Mouse (Mus musculus) gastrocnemius, postnatal 14 days (tissue): ENCODE measurements around the gene Gm44805. TPM values are rescaled to one million over a fixed set of nuclear protein-coding genes. Genes with fewer than 3 reads are reported as not detected.

Experiments used
- DNase-seq: peaks from one replicate; pipeline ENCODE4 v3.0.0; 2021; ENCODE audit warnings: mixed read lengths
- intact Hi-C: fragments of 180-260 bp; cut with DNase I; formaldehyde crosslinking; loops from one replicate; pipeline ENCODE4 v1.15.1; 2025; ENCODE audit warnings: low total_unique reads
- total RNA-seq, 2 experiments: library from RNA; stranded (reverse); gene quantifications; 2 replicates each; pipeline ENCODE4 v1.2.3; 2021

Gm44805 gene
- total RNA-seq, 2 experiments from 2014 or later: not detected

GRCm38 (mm10) chr7:19635074-19635827 is 46.0 kb downstream of the Gm44805 start:
- no peak for DNase-seq
- intact Hi-C loops: no loop called here

DNA sequence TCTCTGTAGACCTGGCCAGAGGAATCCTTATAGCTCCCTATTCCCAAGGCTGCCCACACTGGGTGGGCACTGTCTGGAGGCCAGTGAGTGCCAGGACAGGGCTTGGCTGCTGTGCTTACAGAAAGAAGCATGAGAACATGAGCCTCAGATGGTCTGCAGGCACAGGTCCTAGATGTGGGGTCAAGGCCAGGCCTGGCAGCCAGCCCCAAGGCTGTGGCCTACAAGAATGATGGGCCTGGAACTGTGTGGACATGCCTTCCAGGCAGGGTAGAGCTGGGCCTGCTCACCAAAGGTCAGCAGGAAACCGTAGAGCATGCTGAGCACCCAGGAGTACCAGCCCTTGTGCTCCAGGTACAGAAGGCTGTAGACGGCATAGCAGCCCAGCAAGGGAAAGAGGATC is 46.6 kb downstream of the Gm44805 start:
- peak; percentile 47 for DNase-seq
- intact Hi-C loops: no loop called here

GRCm38 (mm10) chr7:19633855-19634254 is 47.4 kb downstream of the Gm44805 start:
- DNase-seq: no peak
- intact Hi-C loops: no loop called here

GRCm38 (mm10) chr7:19633197-19633596 is 48.0 kb downstream of the Gm44805 start:
- intact Hi-C loops: no loop called here
- no peak for DNase-seq

GRCm38 (mm10) chr7:19632720-19633119 is 48.5 kb downstream of the Gm44805 start:
- intact Hi-C loops: no loop called here

DNA sequence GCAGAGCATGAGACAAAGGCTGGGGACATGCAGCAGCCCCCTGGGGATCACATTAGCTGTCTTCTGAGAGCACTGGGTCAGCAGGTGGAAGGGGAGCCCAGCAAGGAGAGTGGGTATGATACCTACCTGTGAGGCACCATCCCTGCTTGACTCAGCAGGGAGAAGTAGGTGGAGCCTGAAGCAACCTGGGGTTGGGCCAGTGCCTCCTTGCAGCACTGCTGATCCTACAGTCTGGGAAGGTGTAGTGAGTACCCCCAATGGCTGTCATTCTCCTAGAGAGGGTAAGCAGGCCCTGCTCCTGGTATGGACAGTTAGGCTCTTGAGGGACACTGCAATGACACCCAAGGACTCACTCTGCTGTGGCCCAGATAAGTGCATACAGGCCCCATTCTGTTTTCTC is 48.9 kb downstream of the Gm44805 start:
- intact Hi-C loops: no loop called here
- no peak for DNase-seq

More at GRCm38 (mm10) chr7:19632720-19633119, 48.5 kb downstream of the Gm44805 start:
- no peak for DNase-seq

GRCm38 (mm10) chr7:19629361-19629734 is 51.9 kb downstream of the Gm44805 start, which contains the start of gene Relb:
Gene Relb, minus strand, starts transcription at chr7:19629438.
- intact Hi-C loops: no loop called here
- DNase-seq: peak; percentile 94

GRCm38 (mm10) chr7:19628536-19629360 is 52.5 kb downstream of the Gm44805 start:
- peak; percentile 93 for DNase-seq
- intact Hi-C loops: no loop called here

DNA sequence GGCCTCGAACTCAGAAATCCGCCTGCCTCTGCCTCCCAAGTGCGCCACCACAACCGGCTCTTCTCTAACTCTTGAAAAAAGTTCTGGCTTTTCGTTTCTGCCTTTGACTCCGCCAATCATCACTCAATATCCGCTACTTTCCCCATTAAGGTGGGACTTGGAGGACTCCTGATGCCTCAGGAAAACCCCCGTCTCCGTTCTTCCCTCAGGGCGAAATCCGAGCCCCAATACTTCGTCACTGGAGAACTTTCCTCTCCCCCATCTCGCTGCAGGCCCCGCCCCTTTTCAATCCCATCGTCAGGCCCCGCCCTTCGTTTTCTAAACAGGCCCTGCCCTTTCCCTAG is 53.1 kb downstream of the Gm44805 start:
- no peak for DNase-seq
- intact Hi-C loops: no loop called here

GRCm38 (mm10) chr7:19627721-19628120 is 53.5 kb downstream of the Gm44805 start:
- intact Hi-C loops: no loop called here

GRCm38 (mm10) chr7:19623433-19623832 is 57.8 kb downstream of the Gm44805 start:
- no peak for DNase-seq
- intact Hi-C loops: no loop called here

More at GRCm38 (mm10) chr7:19627721-19628120, 53.5 kb downstream of the Gm44805 start:
- no peak for DNase-seq

- DNase-seq: no peak
- intact Hi-C loops: no loop called here
Observed at GRCm38 (mm10) chr7:19622241-19622640, 59.0 kb downstream of the Gm44805 start.

Other genes with a start within 250 kb of the Gm44805 start
- 10 to 100 TPM; 12.6 to 14.1 TPM for gene Mark4, start 222.6 kb downstream of the Gm44805 start, total RNA-seq
- gene Exoc3l2, start 218.1 kb downstream of the Gm44805 start, total RNA-seq: under 1 TPM; 0.47 to 0.74 TPM
- gene Bloc1s3, start 173.1 kb downstream of the Gm44805 start, total RNA-seq: 1 to 10 TPM; 1.7 to 2.1 TPM
- 10 to 100 TPM; 19.9 to 20.0 TPM for gene Trappc6a, start 173.0 kb downstream of the Gm44805 start, total RNA-seq
- gene Nkpd1, start 163.6 kb downstream of the Gm44805 start, total RNA-seq: not detected
- 10 to 100 TPM; 34.4 to 34.5 TPM for gene Ppp1r37, start 118.3 kb downstream of the Gm44805 start, total RNA-seq
- under 1 TPM in 1 of 2 experiments, not detected in 1; 0.27 TPM for gene Zfp296, start 104.1 kb downstream of the Gm44805 start, total RNA-seq
- gene Gemin7, start 103.8 kb downstream of the Gm44805 start, total RNA-seq: 10 to 100 TPM; 50.0 to 55.1 TPM
- gene Clasrp, start 76.9 kb downstream of the Gm44805 start, total RNA-seq: 10 to 100 TPM; 10.6 to 12.0 TPM
- gene Relb, start 52.0 kb downstream of the Gm44805 start, total RNA-seq: 1 to 10 TPM; 4.9 to 7.3 TPM
- 10 to 100 TPM; 39.8 to 47.7 TPM for gene Clptm1, start 16.4 kb downstream of the Gm44805 start, total RNA-seq
- gene Apoc2, start 3.5 kb downstream of the Gm44805 start, total RNA-seq: under 1 TPM; 0.41 to 0.44 TPM
- not detected for gene Apoc4, start 56 bp upstream of the Gm44805 start, total RNA-seq
- gene Apoc1, start 11.2 kb upstream of the Gm44805 start, total RNA-seq: 1 to 10 TPM in 1 of 2 experiments, not detected in 1; 1.3 TPM
- gene Apoe, start 17.8 kb upstream of the Gm44805 start, total RNA-seq: 10 to 100 TPM; 56.6 to 84.2 TPM
- 10 to 100 TPM; 52.9 to 55.7 TPM for gene Tomm40, start 34.0 kb upstream of the Gm44805 start, total RNA-seq
- 10 to 100 TPM in 1 of 2 experiments, 1 to 10 TPM in 1; 9.8 to 12.9 TPM for gene Nectin2, start 69.1 kb upstream of the Gm44805 start, total RNA-seq
- 10 to 100 TPM; 48.5 to 51.9 TPM for gene Bcam, start 89.6 kb upstream of the Gm44805 start, total RNA-seq
- not detected for gene Cblc, start 115.4 kb upstream of the Gm44805 start, total RNA-seq
- 1 to 10 TPM; 3.2 to 4.1 TPM for gene Bcl3, start 141.3 kb upstream of the Gm44805 start, total RNA-seq
- gene Gm19345, start 170.6 kb upstream of the Gm44805 start, total RNA-seq: not detected
- under 1 TPM in 1 of 2 experiments, not detected in 1; 0.12 TPM for gene Ceacam16, start 179.9 kb upstream of the Gm44805 start, total RNA-seq
- not detected for gene Ceacam19, start 206.5 kb upstream of the Gm44805 start, total RNA-seq
- 1 to 10 TPM; 8.0 to 9.4 TPM for gene Pvr, start 239.7 kb upstream of the Gm44805 start, total RNA-seq